Mouse (Mus musculus): Measurements from ENCODE around the gene Ugt2b5. TPM values are rescaled to one million over a fixed set of nuclear protein-coding genes. Genes with fewer than 3 reads are reported as not detected.
"Not testable (repeated sequence)": the region's sequence is repeated elsewhere in the genome, so short reads cannot be mapped to it uniquely, and the experiment has no call there.

Gene Ugt2b5
- total RNA-seq (2017), result not detected in 2 replicates

DNA sequence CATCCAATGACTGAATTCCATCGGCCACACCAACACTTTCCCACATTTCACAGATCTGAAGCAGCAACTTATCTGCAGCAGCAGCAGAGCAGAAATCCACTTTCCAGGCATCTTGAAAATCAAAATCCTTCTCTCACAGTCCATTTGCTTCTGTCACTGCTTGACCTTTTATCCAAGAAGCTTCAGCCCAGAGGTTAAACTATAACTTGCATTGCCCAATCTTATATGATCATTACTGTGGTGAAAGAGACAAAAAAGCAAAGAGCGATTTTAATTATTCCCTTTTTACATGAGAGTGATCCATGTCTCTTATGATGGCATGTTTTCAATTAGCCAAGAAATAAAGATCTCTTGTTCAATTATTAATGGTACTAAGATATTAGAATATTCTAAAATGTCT, at the start of gene Ugt2b5:
TSS of gene Ugt2b5 (minus strand) at position 123 of the 400 bp plus-strand sequence.
- not testable (repeated sequence) for ATAC-seq (replicated peaks in 1 of 2; ENCODE audit: insufficient read depth in 1 of 2, low FRiP score in 2 of 2, low TSS enrichment in 1 of 2, low read depth in 1 of 2, poor library complexity in 2 of 2, severe bottlenecking in 2 of 2)

DNA sequence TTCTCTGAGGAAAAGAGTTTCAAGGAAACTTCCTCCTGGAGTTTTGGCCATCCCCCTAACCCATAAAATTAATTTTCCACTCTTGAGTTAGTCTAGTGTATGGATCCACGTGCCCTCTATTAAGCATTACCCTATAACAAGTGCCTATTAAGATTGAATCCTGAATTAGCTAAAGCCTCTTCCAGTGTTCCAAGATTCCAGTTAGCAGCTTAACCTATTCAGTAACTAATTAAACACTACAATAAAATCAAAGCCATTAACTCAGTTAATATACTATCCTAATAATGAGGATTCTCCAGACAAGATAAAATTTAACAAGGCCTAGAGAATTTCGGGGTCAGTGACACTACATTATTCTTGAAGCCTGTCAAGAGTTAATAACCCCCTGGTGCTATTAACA, 35.7 kb upstream of the Ugt2b5 start:
- ATAC-seq (replicated peaks in 1 of 2; ENCODE audit: insufficient read depth in 1 of 2, low FRiP score in 2 of 2, low TSS enrichment in 1 of 2, low read depth in 1 of 2, poor library complexity in 2 of 2, severe bottlenecking in 2 of 2), result not testable (repeated sequence)

DNA sequence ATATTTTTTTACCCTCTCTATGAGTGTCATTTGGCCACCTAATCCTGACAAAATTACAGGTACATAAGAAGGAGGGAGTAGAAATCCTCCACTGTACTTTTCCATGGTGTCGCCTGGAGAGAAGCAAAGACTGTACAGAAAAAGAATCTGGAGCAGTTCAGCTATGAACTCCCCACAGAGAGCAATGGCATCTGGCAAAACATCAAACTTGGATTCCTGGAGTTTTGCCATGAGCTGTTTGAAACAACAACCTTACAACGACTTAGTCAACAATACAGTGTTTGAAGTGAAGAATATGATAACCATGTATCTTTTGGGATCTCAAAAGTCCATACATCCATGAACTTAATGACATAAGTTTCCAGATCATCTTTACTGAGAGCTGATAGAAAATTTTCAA, 34.6 kb upstream of the Ugt2b5 start:
- no peak for ATAC-seq (replicated peaks in 1 of 2; ENCODE audit: insufficient read depth in 1 of 2, low FRiP score in 2 of 2, low TSS enrichment in 1 of 2, low read depth in 1 of 2, poor library complexity in 2 of 2, severe bottlenecking in 2 of 2)

DNA sequence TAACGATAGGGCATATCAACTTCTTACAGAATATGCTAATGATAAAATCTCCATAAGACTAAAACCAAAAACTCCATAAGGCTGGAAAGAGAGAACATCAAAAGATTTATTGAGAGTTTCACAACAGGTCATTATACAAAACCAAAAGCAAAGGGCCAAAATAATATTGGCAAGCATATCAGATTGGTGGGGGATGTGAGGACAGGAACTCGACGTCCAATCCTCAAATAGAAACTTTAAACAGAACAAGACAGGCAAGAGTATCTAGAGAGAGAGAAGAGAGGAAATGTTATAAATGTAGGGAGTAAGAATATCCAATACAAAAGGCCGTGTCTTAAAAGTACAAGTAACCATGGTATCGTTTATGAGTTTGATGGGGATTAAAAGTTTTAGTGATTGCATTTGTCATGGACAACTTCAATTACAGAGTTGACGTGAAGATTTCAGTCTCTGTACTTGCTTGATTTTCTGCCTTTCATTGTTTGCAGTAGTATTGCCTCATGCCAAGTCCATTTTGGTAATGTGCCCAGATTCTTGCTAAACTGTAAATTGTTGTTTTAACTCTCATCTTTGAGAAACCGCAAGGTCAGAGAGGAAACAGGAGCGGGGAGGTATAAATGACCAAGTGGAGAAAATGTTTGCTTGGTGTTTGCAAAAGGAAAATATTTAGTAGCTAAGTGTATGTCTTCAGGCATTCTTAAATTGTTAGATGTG, 7.8 kb upstream of the Ugt2b5 start:
- no peak for ATAC-seq (replicated peaks in 1 of 2; ENCODE audit: insufficient read depth in 1 of 2, low FRiP score in 2 of 2, low TSS enrichment in 1 of 2, low read depth in 1 of 2, poor library complexity in 2 of 2, severe bottlenecking in 2 of 2)

DNA sequence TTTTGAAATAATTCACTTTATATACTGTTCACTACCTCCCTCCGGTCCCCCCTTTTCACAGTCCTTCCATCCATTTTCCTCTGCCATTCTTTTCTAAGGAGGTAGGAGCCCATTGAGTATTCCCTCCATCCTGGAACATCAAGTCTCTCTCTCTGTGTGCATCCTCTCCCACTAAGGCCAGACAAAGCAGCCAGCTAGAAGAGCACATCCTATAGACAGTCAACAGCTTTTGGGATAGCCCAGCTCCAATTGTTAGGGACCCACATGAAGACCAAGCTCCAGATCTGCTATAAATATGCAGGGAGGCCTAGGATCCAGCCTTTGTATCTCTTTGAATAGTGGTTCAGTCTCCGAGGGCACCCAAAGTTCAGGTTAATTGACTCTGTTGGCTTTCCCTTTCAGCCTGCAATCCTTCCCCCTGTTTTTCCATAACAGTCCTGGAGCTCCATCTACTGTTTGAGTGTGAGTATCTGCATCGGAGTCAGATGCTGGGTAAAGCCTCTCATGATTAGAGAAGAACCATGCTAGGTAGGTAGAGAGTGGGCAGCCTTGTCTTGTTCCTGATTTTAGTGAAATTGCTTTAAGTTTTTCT, 2.8 kb upstream of the Ugt2b5 start:
- ATAC-seq (replicated peaks in 1 of 2; ENCODE audit: insufficient read depth in 1 of 2, low FRiP score in 2 of 2, low TSS enrichment in 1 of 2, low read depth in 1 of 2, poor library complexity in 2 of 2, severe bottlenecking in 2 of 2), result no peak

DNA sequence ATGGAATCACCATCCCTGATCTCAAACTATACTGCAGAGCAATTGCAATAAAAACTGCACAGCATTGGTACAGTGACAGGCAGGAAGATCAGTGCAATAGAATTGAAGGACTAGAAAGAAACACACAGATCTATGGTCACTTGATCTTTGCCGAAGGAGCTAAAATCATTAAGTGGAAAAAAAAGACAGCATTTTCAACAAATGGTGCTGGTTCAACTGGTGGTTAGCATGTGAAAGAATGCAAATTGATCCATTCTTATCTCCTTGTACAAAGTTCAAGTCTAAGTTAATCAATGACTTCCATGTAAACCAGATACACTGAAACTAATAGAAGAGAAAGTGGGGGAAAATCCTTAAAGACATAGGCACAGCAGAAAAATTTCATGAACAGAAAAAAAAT, 36.4 kb downstream of the Ugt2b5 start:
- not testable (repeated sequence) for ATAC-seq (replicated peaks in 1 of 2; ENCODE audit: insufficient read depth in 1 of 2, low FRiP score in 2 of 2, low TSS enrichment in 1 of 2, low read depth in 1 of 2, poor library complexity in 2 of 2, severe bottlenecking in 2 of 2)

DNA sequence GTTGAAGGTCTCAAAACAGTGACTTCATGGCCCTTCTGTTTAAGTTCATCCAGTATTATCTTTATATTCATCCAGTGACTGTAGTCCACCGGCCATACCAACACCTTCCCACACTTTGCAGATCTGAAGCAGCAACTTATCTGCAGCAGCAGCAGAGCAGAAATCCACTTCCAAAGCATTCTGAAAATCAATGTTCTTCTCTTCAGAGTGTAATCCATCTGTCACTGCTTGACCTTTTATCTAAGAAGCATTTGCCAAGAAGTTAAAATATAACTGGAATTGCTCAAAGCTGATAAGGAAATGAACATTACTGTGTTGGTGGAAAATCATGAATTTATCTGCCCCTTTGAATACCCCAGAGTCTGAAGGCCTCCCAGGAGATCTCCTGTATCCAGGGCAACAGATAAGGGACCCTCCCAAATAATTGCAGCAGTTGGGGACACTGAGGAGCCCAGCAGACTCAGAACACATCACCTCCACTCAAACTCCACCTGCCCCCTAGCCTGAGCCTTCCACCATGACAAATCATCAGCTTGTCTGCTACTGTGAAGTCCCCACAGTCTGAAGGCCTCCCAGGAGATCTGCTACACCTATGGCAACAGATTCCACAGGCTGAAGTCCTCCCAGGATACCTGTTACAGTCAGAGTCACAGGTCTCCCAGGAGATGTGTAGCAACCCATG, 47.6 kb downstream of the Ugt2b5 start, which contains the start of gene Ugt2b36:
TSS of gene Ugt2b36 (minus strand) at position 210 of the 682 bp plus-strand sequence.
- no peak for ATAC-seq (replicated peaks in 1 of 2; ENCODE audit: insufficient read depth in 1 of 2, low FRiP score in 2 of 2, low TSS enrichment in 1 of 2, low read depth in 1 of 2, poor library complexity in 2 of 2, severe bottlenecking in 2 of 2)

DNA sequence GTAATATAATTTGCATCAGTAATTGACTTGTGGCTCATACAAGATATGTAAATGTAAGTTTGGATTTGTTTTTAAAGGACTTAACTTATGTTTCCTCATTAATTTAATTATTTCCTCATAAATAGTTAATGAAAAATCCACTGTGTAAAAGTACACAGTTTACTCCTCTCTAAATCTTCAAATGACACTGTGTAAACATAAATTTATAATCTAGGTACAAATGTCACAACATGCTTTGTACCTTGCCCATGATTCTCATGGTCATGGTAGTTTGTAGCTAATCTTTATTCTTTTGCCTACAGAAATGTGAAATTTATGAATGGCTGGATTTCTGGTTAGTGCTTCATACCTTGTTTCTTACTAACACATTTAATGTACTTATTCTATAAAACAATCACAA, 49.0 kb downstream of the Ugt2b5 start:
- ATAC-seq (replicated peaks in 1 of 2; ENCODE audit: insufficient read depth in 1 of 2, low FRiP score in 2 of 2, low TSS enrichment in 1 of 2, low read depth in 1 of 2, poor library complexity in 2 of 2, severe bottlenecking in 2 of 2), result no peak

DNA sequence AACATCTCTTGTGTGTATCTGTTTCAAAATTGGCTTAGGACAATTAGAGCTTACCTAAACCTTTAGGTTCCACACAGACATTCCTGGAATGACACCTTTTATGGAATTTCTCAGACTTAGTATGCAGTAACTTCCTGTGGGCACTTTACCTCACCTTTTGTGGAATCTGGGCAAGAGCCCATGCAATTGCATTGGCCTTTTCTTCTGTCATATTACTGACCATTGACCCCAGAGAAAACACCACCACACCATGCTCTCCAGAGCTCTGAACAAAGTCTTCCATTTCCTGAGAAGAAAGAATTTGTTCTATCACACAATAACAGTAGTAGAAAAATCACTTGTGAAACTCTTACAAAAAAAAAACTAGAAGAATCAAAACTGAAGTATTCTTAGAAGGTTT, 50.9 kb downstream of the Ugt2b5 start:
- ATAC-seq (replicated peaks in 1 of 2; ENCODE audit: insufficient read depth in 1 of 2, low FRiP score in 2 of 2, low TSS enrichment in 1 of 2, low read depth in 1 of 2, poor library complexity in 2 of 2, severe bottlenecking in 2 of 2), result no peak

DNA sequence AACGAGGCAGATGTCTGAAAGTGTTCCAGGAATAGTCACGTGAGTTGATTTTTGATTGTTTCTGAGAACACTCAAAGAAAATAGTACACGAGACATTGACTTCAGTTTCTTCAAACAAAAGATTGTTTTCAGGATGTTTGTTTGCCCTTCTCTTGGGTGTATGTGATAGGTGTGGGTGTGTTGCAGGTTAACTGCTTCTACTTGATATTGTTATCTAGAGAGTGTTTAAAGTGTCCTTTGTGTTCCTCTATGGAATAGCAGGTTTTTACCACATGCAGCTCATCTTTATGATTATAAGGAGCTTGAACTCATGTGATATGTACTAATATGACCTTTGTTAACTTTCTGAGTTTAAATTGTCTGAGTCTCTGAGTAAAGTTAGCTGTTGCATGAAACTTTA, 53.8 kb downstream of the Ugt2b5 start:
- ATAC-seq (replicated peaks in 1 of 2; ENCODE audit: insufficient read depth in 1 of 2, low FRiP score in 2 of 2, low TSS enrichment in 1 of 2, low read depth in 1 of 2, poor library complexity in 2 of 2, severe bottlenecking in 2 of 2), result no peak

Other genes starting within 250 kb of the Ugt2b5 start
- not detected in 2 replicates for gene Ugt2b34, start 233.4 kb downstream of the Ugt2b5 start, total RNA-seq (2017)
- gene Ugt2b1, start 213.8 kb downstream of the Ugt2b5 start, total RNA-seq (2017), result not detected in 2 replicates
- gene Ugt2b35, start 139.5 kb downstream of the Ugt2b5 start, total RNA-seq (2017), result not detected in 2 replicates
- gene Ugt2b36, start 47.8 kb downstream of the Ugt2b5 start, total RNA-seq (2017), result not detected in 2 replicates
- not detected in 2 replicates for gene Ugt2b37, start 114.5 kb upstream of the Ugt2b5 start, total RNA-seq (2017)
- gene Ugt2a3, start 196.9 kb upstream of the Ugt2b5 start, total RNA-seq (2017), result not detected in 2 replicates

Data from hematopoietic stem cell, adult 5-6 weeks (primary cell).